Mouse (Mus musculus): ENCODE data around the gene Sh3d21. TPM values are rescaled to one million over a fixed set of nuclear protein-coding genes. Genes with fewer than 3 reads are reported as not detected.

The Sh3d21 gene
- polyA plus RNA-seq, 1 experiment from 2014 or later: 0.55 TPM

DNA sequence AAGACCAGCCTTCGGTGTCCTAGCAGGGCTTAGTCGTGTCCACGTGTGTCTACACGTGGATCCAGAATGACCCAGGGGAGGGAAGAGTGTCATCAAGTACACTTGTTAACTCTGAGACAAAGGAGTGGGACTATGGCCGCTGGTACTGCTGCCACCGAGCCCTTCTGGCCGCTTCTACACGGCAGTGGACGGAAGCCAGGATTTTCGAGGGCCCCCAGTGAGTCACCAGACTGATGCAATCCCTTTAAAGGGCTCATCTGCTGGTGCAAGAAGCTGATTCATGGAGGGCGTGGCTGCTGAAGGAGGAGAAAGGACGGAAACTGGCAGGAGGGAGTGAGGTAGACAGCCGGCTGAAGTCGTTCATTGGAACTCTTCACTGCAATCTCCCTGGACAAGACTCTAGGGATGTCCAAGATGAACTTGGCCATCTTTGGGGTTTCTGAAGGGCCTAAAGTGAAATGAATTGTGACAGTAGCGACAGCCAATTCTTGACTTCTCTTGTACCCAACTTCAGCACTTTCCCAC is 60.2 kb downstream of the Sh3d21 start:
- Histone ChIP-seq H3K36me3 (peaks cover 7% of the 10 kb centered on the region; the same call in 1 of the 2 replicates), H3K27me3 (no peaks in the 10 kb centered on the region), H3K27ac (peak overlapping the region; percentile 82), H3K4me2 (replicated peaks) (peak overlapping the region; percentile 98), H3K9me3 (no peaks in the 10 kb centered on the region), H3K9ac (replicated peaks) (peak overlapping the region; percentile 60), H3K4me1 (replicated peaks) (peaks cover 58% of the 10 kb centered on the region), H3K4me3 (replicated peaks) (peak overlapping the region; percentile 81)
- ATAC-seq: peak; percentile 49
- whole genome bisulfite sequencing: under 1% methylated on average over 15 of the region's 15 CpGs

GRCm38 (mm10) chr4:126102061-126102841 is 61.0 kb downstream of the Sh3d21 start:
- peaks cover 9% of the 10 kb centered on the region; the same call in 1 of the 2 replicates for H3K36me3 ChIP-seq
- ATAC-seq: no peak
- peak overlapping the region; percentile 98 for H3K4me2 ChIP-seq (replicated peaks)
- 42% methylated on average over 7 of the region's 7 CpGs for WGBS
- H3K4me3 ChIP-seq (replicated peaks): no peak overlapping the region
- H3K27ac ChIP-seq: peak overlapping the region; percentile 82; the same call in 1 of the 2 replicates
- peaks cover 56% of the 10 kb centered on the region for H3K4me1 ChIP-seq (replicated peaks)
- H3K9ac ChIP-seq (replicated peaks): 0 out of 2 replicates have a peak overlapping the region, but pooled peaks have one; percentile 60
- no peaks in the 10 kb centered on the region for H3K27me3 ChIP-seq
- no peaks in the 10 kb centered on the region for H3K9me3 ChIP-seq

DNA sequence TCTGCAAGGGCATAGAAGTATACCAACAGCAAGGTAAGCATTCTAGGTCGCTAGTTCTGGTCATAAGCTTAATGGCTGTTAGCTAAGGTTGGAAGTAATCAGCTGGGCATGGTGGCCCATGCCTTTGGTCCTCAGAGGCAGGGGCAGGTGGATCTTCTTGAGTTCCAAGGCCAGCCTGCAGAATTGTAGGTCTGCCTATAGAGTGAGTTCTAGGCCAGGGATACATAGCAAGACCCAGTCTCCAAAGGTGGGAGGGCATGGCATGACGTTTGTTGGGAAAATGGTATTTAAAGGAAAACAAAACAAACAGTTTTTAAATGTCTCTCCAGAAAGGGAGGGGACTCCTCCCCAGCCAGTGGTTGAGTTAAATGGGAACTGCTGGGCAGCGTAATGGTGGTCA is 62.5 kb downstream of the Sh3d21 start:
- WGBS: 89% methylated on average over 3 of the region's 3 CpGs
- ATAC-seq: no peak
- Histone ChIP-seq H3K4me2 (replicated peaks) (no peak overlapping the region), H3K9me3 (no peaks in the 10 kb centered on the region), H3K27me3 (no peaks in the 10 kb centered on the region), H3K4me3 (replicated peaks) (no peak overlapping the region), H3K4me1 (replicated peaks) (peaks cover 48% of the 10 kb centered on the region), H3K36me3 (peaks cover 9% of the 10 kb centered on the region; the same call in 1 of the 2 replicates), H3K9ac (replicated peaks) (no peak overlapping the region), H3K27ac (no peak overlapping the region)

Other genes with a start within 250 kb of the Sh3d21 start
- 0.45 and 0.57 TPM in 2 replicates for gene Csf3r, start 138.9 kb downstream of the Sh3d21 start, polyA plus RNA-seq (2015; fragmentation: Nextera tagmentation; extraction: Ambion mirVana)
- 122 and 130 TPM in 2 replicates for gene Mrps15, start 116.6 kb downstream of the Sh3d21 start, polyA plus RNA-seq (2015; fragmentation: Nextera tagmentation; extraction: Ambion mirVana)
- 35.5 and 36.2 TPM in 2 replicates for gene Oscp1, start 104.9 kb downstream of the Sh3d21 start, polyA plus RNA-seq (2015; fragmentation: Nextera tagmentation; extraction: Ambion mirVana)
- gene Lsm10, start 66.9 kb downstream of the Sh3d21 start, polyA plus RNA-seq (2015; fragmentation: Nextera tagmentation; extraction: Ambion mirVana): 45.9 and 52.1 TPM in 2 replicates
- gene Stk40, start 59.5 kb downstream of the Sh3d21 start, polyA plus RNA-seq (2015; fragmentation: Nextera tagmentation; extraction: Ambion mirVana): 35.7 and 37.0 TPM in 2 replicates
- 10.3 and 12.9 TPM in 2 replicates for gene Eva1b, start 15.7 kb downstream of the Sh3d21 start, polyA plus RNA-seq (2015; fragmentation: Nextera tagmentation; extraction: Ambion mirVana)
- gene Thrap3, start 39.3 kb upstream of the Sh3d21 start, polyA plus RNA-seq (2015; fragmentation: Nextera tagmentation; extraction: Ambion mirVana): 174 and 180 TPM in 2 replicates
- gene Map7d1, start 92.9 kb upstream of the Sh3d21 start, polyA plus RNA-seq (2015; fragmentation: Nextera tagmentation; extraction: Ambion mirVana): 64.1 and 89.5 TPM in 2 replicates
- 149 and 154 TPM in 2 replicates for gene Trappc3, start 98.8 kb upstream of the Sh3d21 start, polyA plus RNA-seq (2015; fragmentation: Nextera tagmentation; extraction: Ambion mirVana)
- gene Col8a2, start 123.3 kb upstream of the Sh3d21 start, polyA plus RNA-seq (2015; fragmentation: Nextera tagmentation; extraction: Ambion mirVana): 1.0 and 1.5 TPM in 2 replicates
- gene Adprhl2, start 158.2 kb upstream of the Sh3d21 start, polyA plus RNA-seq (2015; fragmentation: Nextera tagmentation; extraction: Ambion mirVana): 78.9 and 81.8 TPM in 2 replicates
- gene Tekt2, start 162.2 kb upstream of the Sh3d21 start, polyA plus RNA-seq (2015; fragmentation: Nextera tagmentation; extraction: Ambion mirVana): 6.9 and 8.9 TPM in 2 replicates